ENCODE assay signal across 19 mouse cellular contexts in the genomic region with DNA sequence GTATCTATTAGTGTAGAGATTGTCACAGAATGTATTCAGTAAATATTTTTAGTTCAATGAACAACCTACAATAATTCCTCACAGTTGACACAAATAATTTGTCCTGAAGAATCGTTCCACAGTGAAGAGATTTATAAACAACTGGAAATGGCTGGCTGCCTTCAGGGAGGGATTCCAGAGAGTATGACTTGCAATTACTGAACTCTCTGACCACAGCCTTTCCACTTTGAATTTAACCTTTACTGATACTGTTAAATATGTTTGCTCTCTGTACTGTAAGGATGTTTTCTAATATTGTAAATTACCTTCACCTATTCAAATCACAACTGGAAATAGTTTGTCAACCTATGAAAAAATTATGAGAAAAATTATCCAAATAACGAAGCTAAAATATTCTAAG.
DNase-seq lines count a peak whose midpoint lies in the region; ATAC-seq and TF ChIP-seq lines count a peak whose summit lies in the region.
"Had no signal": no experiment of that assay in that cellular context is flagged by ENCODE, and none has a peak within 500 bp of the region (broad histone marks: within the 10 kb centered on the region; RNA-seq: fewer than 3 reads in every experiment).

No protein-coding gene starts in this region.

- ATAC-seq in liver, embryonic 11.5 days (replicated peaks; ENCODE audit: low FRiP score): no peak
- no peak for ATAC-seq in inflammation-experienced regulatory T-cells, adult 6 months
- ATAC-seq: forebrain, embryonic 16.5 days; hindbrain, embryonic 16.5 days had no signal

- H3K4me3 ChIP-seq in heart, embryonic 10.5 days: no peak overlapping the region
- H3K4me3 ChIP-seq in liver, adult 2 months (ENCODE audit: insufficient read depth, low read depth, low read length): no peak overlapping the region
- H3K4me3 ChIP-seq in liver, embryonic 11.5 days (ENCODE audit: low read depth, low read length): no peak overlapping the region
- H3K4me3 ChIP-seq: embryonic facial prominence, embryonic 12.5 days; limb, embryonic 15.5 days; neural tube, embryonic 12.5 days had no signal

- no peak for TF ChIP-seq CTCF in liver, adult 2 months (IDR thresholded peaks at IDR 0.05; ENCODE audit: low read depth, low read length)

- no peaks in the 10 kb centered on the region for H3K27me3 ChIP-seq in heart, embryonic 10.5 days (ENCODE audit: insufficient read depth, poor library complexity, severe bottlenecking)
- no peaks in the 10 kb centered on the region for H3K27me3 ChIP-seq in liver, adult 2 months (ENCODE audit: control insufficient read depth, insufficient read depth, low read length)
- no peaks in the 10 kb centered on the region for H3K27me3 ChIP-seq in liver, embryonic 11.5 days (replicated peaks; ENCODE audit: control insufficient read depth, insufficient read depth, low read length)
- H3K27me3 ChIP-seq: CH12.LX; embryonic facial prominence, embryonic 12.5 days; limb, embryonic 15.5 days; neural tube, embryonic 12.5 days had no signal

- peak; percentile 63 for DNase-seq in heart, adult 11 months
- no peak for DNase-seq in heart, embryonic 10.5 days (ENCODE audit: low spot score)
- DNase-seq in liver, adult 2 months (ENCODE audit: extremely low read depth, low read depth, low spot score): peak; percentile 33
- DNase-seq in liver, embryonic 11.5 days (ENCODE audit: low spot score): no peak
- peak; percentile 19 for DNase-seq in Muller cell, postnatal 12 days (ENCODE audit: inconsistent ontology term)
- peak; percentile 28 for DNase-seq in gastrocnemius, postnatal 25 days
- DNase-seq in spleen, postnatal 4 days (ENCODE audit: low spot score in 2 of 2): no peak
- DNase-seq: adrenal gland, postnatal 25 days; cerebellum, adult 2 months; kidney, adult 18-20 months; layer of hippocampus, postnatal 36 days; thymus, postnatal 25 days had no signal

- H3K9me3 ChIP-seq in heart, embryonic 10.5 days: no peaks in the 10 kb centered on the region
- H3K9me3 ChIP-seq in liver, embryonic 11.5 days (ENCODE audit: control insufficient read depth, low read length): no peaks in the 10 kb centered on the region
- H3K9me3 ChIP-seq: embryonic facial prominence, embryonic 12.5 days; limb, embryonic 15.5 days; neural tube, embryonic 12.5 days had no signal

- no peak overlapping the region for H3K9ac ChIP-seq in liver, adult 2 months (ENCODE audit: low read depth, low read length)
- no peak overlapping the region for H3K9ac ChIP-seq in liver, embryonic 11.5 days (ENCODE audit: low read depth, low read length)
- H3K9ac ChIP-seq: embryonic facial prominence, embryonic 12.5 days; limb, embryonic 15.5 days; neural tube, embryonic 12.5 days had no signal

- WGBS in heart, embryonic 10.5 days: 73% methylated on average over 2 of the region's 2 CpGs
- WGBS in liver, adult 2 months: 55% methylated on average over 2 of the region's 2 CpGs
- WGBS in liver, embryonic 11.5 days: 69% methylated on average over 2 of the region's 2 CpGs

- H3K27ac ChIP-seq in heart, embryonic 10.5 days: no peak overlapping the region
- no peak overlapping the region for H3K27ac ChIP-seq in liver, adult 2 months (replicated peaks; ENCODE audit: insufficient read depth, low read depth, low read length)
- H3K27ac ChIP-seq in liver, embryonic 11.5 days (ENCODE audit: low read depth, low read length): no peak overlapping the region
- H3K27ac ChIP-seq: embryonic facial prominence, embryonic 12.5 days; limb, embryonic 15.5 days; neural tube, embryonic 12.5 days had no signal

- H3K36me3 ChIP-seq in heart, embryonic 10.5 days: no peaks in the 10 kb centered on the region
- H3K36me3 ChIP-seq in liver, adult 2 months (ENCODE audit: control insufficient read depth, insufficient read depth, low read length): no peaks in the 10 kb centered on the region
- H3K36me3 ChIP-seq in liver, embryonic 11.5 days (ENCODE audit: control insufficient read depth, insufficient read depth, low read length): no peaks in the 10 kb centered on the region
- H3K36me3 ChIP-seq: embryonic facial prominence, embryonic 12.5 days; limb, embryonic 15.5 days; neural tube, embryonic 12.5 days had no signal

- H3K4me1 ChIP-seq in heart, embryonic 10.5 days: no peaks in the 10 kb centered on the region
- H3K4me1 ChIP-seq in liver, adult 2 months (ENCODE audit: control insufficient read depth, insufficient read depth, low read length): no peaks in the 10 kb centered on the region
- H3K4me1 ChIP-seq in liver, embryonic 11.5 days (replicated peaks; ENCODE audit: control insufficient read depth, insufficient read depth, low read length): no peaks in the 10 kb centered on the region
- H3K4me1 ChIP-seq: embryonic facial prominence, embryonic 12.5 days; limb, embryonic 15.5 days; neural tube, embryonic 12.5 days had no signal

- no peaks in the 10 kb centered on the region for H3K79me2 ChIP-seq in liver, adult 2 months (ENCODE audit: control insufficient read depth, insufficient read depth, low read length)

- H3K4me2 ChIP-seq in liver, embryonic 11.5 days: no peak overlapping the region
- H3K4me2 ChIP-seq: embryonic facial prominence, embryonic 12.5 days; limb, embryonic 15.5 days; neural tube, embryonic 12.5 days had no signal

- no peak for TF ChIP-seq POLR2A in liver, adult 2 months (IDR thresholded peaks at IDR 0.05; ENCODE audit: extremely low read depth, insufficient read depth, low read length)

Comparison
In these comparisons a context has a peak if more than half of its experiments do, and no peak if none do; other contexts are left out.
1. DNase-seq: peak in heart, adult 11 months (single experiment), liver, adult 2 months (single experiment), Muller cell, postnatal 12 days (single experiment) and gastrocnemius, postnatal 25 days (single experiment); none in heart, embryonic 10.5 days (single experiment), liver, embryonic 11.5 days (single experiment) and spleen, postnatal 4 days (0 of 2).